Mouse (Mus musculus): ENCODE measurements around the gene Tbxas1. TPM values are rescaled to one million over a fixed set of nuclear protein-coding genes. Genes with fewer than 3 reads are reported as not detected.
A peak's percentile ranks its signal among the peaks of the same experiment; 100 is the strongest.

Gene Tbxas1
- polyA plus RNA-seq, 1 experiment from 2014 or later, result 1.8 TPM

- 76% methylated on average over 1 of the region's 1 CpGs for WGBS
Observed at GRCm38 (mm10) chr6:38840780-38841179, 34.4 kb upstream of the Tbxas1 start.

DNA sequence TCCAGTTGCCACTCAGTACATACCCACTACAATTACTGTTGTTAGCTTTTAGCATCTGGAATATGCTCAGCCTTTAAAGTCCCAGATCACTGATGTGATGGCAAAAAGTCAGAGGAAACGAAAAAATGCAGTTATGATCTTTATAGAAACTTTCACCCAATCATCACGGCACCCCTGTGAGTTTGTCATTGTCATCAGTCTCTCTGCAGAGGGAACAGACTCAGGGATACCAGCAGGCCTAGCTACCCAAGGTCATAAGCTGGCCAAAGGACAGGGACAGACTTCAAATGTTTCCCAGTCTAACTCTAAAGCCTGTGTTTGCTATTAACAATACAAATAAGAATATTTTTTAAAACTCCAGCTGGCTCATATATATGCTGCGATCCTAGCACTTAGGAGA is 33.7 kb upstream of the Tbxas1 start:
- no peak overlapping the region for H3K4me3 ChIP-seq
- no peak for ATAC-seq (replicated peaks)
- H3K9ac ChIP-seq (replicated peaks), result no peak overlapping the region
- no peak overlapping the region for H3K4me2 ChIP-seq (replicated peaks)
- no peak overlapping the region for H3K27ac ChIP-seq (replicated peaks)
- H3K27me3 ChIP-seq, result no peaks in the 10 kb centered on the region
- H3K9me3 ChIP-seq, result no peaks in the 10 kb centered on the region
- WGBS, result 89% methylated on average over 3 of the region's 3 CpGs
- peaks cover 30% of the 10 kb centered on the region for H3K4me1 ChIP-seq
- no peaks in the 10 kb centered on the region for H3K36me3 ChIP-seq

More at GRCm38 (mm10) chr6:38840780-38841179, 34.4 kb upstream of the Tbxas1 start:
- no peak overlapping the region for H3K4me2 ChIP-seq (replicated peaks)
- 0 out of 2 replicates have a peak overlapping the region, but pooled peaks have one; percentile 25 for H3K27ac ChIP-seq (replicated peaks)
- H3K36me3 ChIP-seq, result no peaks in the 10 kb centered on the region
- no peaks in the 10 kb centered on the region for H3K9me3 ChIP-seq
- no peak overlapping the region for H3K9ac ChIP-seq (replicated peaks)
- H3K4me1 ChIP-seq, result peaks cover 23% of the 10 kb centered on the region
- no peak for ATAC-seq (replicated peaks)
- H3K27me3 ChIP-seq, result no peaks in the 10 kb centered on the region
- H3K4me3 ChIP-seq, result no peak overlapping the region

DNA sequence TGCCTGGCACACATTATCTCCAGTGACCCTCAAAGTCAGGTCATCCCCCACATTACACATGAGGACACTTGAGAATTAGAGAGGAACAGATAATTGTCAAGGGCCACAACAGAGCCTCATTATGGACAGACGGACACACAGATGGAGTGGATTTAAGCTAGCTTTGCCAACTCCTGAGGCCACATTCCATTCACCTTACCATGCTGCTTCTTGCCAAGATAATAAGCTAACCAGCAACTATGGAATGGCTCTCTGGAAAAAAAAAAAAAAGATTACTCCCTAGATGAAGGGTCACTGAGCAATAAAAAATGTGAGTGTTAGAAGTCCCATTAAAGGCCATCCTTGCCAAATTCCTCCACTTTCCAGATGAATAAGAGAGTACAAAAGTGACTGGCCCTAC is 30.1 kb upstream of the Tbxas1 start:
- Histone ChIP-seq H3K27me3 (no peaks in the 10 kb centered on the region), H3K4me2 (replicated peaks) (no peak overlapping the region), H3K4me1 (peaks cover 58% of the 10 kb centered on the region), H3K9me3 (no peaks in the 10 kb centered on the region), H3K27ac (replicated peaks) (no peak overlapping the region), H3K9ac (replicated peaks) (no peak overlapping the region), H3K36me3 (no peaks in the 10 kb centered on the region), H3K4me3 (no peak overlapping the region)
- no peak for ATAC-seq (replicated peaks)
- 51% methylated on average over 1 of the region's 1 CpGs for WGBS

GRCm38 (mm10) chr6:38845876-38846275 is 29.3 kb upstream of the Tbxas1 start:
- Histone ChIP-seq H3K9me3 (no peaks in the 10 kb centered on the region), H3K27ac (replicated peaks) (peak overlapping the region; percentile 6; the same call in 1 of the 2 replicates), H3K36me3 (no peaks in the 10 kb centered on the region), H3K4me3 (no peak overlapping the region), H3K9ac (replicated peaks) (no peak overlapping the region), H3K27me3 (no peaks in the 10 kb centered on the region), H3K4me2 (replicated peaks) (no peak overlapping the region), H3K4me1 (peaks cover 50% of the 10 kb centered on the region)
- no peak for ATAC-seq (replicated peaks)
- 45% methylated on average over 5 of the region's 5 CpGs for WGBS

DNA sequence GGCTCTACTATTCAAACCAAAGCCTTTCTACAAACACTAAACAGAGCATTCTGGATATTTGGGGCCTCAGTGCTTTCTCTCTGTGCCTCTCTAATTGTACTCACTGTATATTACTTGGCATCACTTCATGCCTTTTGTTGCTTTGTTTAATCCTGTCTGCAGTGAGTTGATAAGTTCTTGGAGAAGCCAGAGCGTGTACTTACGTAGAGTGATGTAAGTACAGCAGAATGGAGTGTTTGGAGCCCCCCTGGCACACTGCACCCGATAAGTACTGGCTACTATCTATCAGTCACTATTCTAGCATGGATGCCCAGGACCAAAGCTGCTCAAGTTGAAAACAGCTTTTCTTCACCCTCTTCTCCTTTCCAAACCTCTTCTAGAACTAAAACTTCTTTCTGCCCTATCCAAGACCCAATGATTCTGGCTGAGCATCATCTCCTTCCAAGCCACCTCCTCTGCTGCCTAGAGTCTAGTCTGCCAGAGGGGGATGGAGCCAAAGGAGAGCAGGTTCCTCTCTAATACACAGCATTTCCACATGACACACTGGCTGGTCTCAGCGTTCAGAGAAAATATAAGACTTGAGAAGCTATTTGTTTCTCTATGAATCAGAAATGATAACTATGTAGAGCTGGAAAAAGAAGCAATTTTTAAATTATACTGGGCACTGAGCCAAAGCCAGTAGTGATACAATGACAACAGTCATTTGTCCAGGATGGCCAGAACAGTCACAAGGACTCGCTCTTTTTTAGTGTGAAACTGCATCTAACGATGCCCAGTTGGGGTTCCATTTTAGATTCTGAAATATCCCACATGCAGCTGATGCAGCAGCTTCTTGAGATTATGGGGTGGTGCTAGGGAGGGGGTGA is 28.6 kb upstream of the Tbxas1 start:
- no peaks in the 10 kb centered on the region for H3K27me3 ChIP-seq
- peak overlapping the region; percentile 6; the same call in 1 of the 2 replicates for H3K27ac ChIP-seq (replicated peaks)
- no peak overlapping the region for H3K4me3 ChIP-seq
- ATAC-seq (replicated peaks), result 0 out of 2 replicates have a peak, but pooled peaks have one; percentile 39
- peaks cover 48% of the 10 kb centered on the region for H3K4me1 ChIP-seq
- H3K4me2 ChIP-seq (replicated peaks), result no peak overlapping the region
- no peak overlapping the region for H3K9ac ChIP-seq (replicated peaks)
- WGBS, result 35% methylated on average over 6 of the region's 6 CpGs
- no peaks in the 10 kb centered on the region for H3K36me3 ChIP-seq
- no peaks in the 10 kb centered on the region for H3K9me3 ChIP-seq

DNA sequence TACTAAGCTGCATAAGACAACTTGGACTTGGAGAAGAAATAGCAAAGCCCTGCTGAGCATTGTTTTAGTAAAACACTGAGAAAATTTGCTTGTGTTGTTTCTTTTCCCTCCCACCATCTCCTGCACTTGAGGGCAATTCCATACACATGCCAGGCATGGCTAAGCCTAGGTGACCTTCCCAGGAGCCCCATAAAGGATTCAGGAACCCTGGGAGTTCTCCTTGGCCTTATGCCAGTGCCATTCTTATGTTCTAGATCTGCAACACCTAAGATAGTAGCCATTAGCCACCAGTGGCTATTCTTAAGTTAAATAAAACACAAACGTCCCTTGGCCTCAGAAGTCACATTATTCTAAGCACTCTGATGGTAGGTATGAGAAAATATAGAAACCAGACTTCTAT is 27.8 kb upstream of the Tbxas1 start:
- WGBS, result 59% methylated on average over 1 of the region's 1 CpGs
- Histone ChIP-seq H3K27me3 (no peaks in the 10 kb centered on the region), H3K36me3 (no peaks in the 10 kb centered on the region), H3K27ac (replicated peaks) (no peak overlapping the region), H3K4me2 (replicated peaks) (no peak overlapping the region), H3K4me1 (peaks cover 57% of the 10 kb centered on the region), H3K9me3 (no peaks in the 10 kb centered on the region), H3K4me3 (no peak overlapping the region), H3K9ac (replicated peaks) (no peak overlapping the region)
- no peak for ATAC-seq (replicated peaks)

DNA sequence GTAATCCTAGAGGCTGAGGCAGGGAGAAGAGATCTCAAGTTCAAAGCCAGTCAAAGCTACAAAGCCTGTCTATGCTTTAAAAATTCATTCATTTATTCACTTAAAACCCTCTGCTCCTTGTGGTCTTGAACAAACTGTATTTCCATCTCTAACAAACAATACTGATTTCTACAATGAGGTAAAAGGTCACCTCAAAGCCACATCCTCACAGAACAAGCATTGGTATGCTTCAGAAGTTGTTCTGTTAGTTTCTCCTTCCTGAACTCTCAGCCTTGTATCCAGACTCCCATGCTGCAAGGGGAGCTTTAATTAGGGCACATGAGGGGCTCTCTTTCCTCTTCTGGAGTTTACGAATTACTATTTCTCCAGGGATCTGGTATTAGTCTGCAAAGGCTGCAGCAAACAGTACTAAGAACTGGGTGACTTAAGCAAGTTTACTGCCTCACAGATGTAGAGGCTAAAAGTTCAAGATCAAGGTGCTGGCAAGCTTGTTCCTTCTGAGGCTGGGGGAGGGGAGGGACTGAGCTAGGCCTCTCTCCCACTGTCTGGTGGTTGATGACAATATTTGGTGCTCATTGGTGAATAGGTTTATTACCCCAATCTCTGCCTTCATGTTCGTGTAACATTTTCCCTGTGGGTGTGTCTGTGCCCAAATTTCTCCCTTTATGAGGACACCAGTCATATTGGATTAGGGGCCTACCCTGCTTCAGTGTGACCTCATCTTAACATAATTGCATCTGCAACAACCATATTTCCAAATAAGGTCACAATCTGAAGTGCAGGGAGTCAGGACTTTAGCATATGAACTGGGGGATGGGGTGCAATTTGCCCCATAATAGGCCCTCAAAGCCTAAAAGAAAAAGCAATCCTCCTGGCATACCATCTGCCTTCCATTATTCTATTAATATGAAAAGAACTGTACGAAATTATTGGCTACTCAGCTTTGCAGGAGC is 27.0 kb upstream of the Tbxas1 start:
- Histone ChIP-seq H3K4me2 (replicated peaks) (no peak overlapping the region), H3K9me3 (no peaks in the 10 kb centered on the region), H3K27me3 (no peaks in the 10 kb centered on the region), H3K9ac (replicated peaks) (no peak overlapping the region), H3K27ac (replicated peaks) (no peak overlapping the region), H3K4me3 (no peak overlapping the region), H3K4me1 (peaks cover 59% of the 10 kb centered on the region), H3K36me3 (no peaks in the 10 kb centered on the region)
- 43% methylated on average over 3 of the region's 3 CpGs for WGBS
- ATAC-seq (replicated peaks), result no peak

DNA sequence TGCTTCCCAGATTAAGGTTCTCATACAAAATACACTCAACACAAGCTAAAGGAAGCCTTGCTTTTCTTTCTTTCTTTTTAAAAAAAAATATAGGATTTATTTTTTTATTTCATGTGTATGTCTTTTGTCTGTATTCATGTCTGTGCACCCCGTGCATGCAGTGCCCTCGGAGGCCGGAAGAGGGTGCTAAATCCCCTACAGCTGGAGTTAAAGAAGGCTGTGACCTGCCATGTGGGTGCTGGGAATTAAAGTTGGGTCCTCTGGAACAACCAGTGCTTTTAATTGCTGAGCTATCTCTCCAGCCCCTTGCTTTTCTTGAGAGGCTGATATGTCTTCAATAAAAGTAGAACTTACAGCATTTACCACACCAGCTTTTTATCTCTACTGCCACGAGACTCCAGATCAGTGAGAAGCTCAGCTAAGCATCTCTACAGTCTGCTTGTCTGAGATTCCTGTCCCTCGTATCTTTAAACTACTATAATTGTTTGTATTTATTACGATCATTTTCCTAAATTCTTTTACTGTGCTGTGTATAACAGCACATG is 24.4 kb upstream of the Tbxas1 start:
- Histone ChIP-seq H3K9ac (replicated peaks) (no peak overlapping the region), H3K36me3 (no peaks in the 10 kb centered on the region), H3K27ac (replicated peaks) (no peak overlapping the region), H3K4me3 (no peak overlapping the region), H3K27me3 (no peaks in the 10 kb centered on the region), H3K4me2 (replicated peaks) (no peak overlapping the region), H3K9me3 (no peaks in the 10 kb centered on the region), H3K4me1 (peaks cover 63% of the 10 kb centered on the region)
- ATAC-seq (replicated peaks), result no peak
- 92% methylated on average over 6 of the region's 6 CpGs for WGBS

DNA sequence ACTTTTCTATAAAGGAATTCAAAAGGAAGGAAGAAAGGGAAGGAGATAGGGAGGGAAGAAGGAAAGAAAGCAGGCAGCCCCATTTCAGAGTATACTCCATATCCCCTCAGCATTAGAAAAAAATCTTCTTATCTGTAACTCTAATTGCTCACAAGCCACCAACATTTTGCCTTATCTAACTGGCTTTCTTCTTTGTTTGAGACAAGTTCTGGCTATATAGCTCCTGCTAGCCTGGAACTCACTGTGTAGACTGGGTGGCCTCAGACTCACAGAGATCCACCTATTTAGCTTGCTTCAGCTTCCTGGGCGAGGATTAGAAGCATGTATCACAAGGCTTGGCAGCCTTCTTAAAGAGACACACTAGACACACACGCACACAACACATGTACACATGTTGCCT is 23.5 kb upstream of the Tbxas1 start:
- Histone ChIP-seq H3K27me3 (no peaks in the 10 kb centered on the region), H3K36me3 (no peaks in the 10 kb centered on the region), H3K4me1 (peaks cover 54% of the 10 kb centered on the region), H3K9me3 (no peaks in the 10 kb centered on the region), H3K4me3 (no peak overlapping the region), H3K27ac (replicated peaks) (no peak overlapping the region), H3K9ac (replicated peaks) (no peak overlapping the region), H3K4me2 (replicated peaks) (no peak overlapping the region)
- WGBS, result 70% methylated on average over 2 of the region's 2 CpGs
- ATAC-seq (replicated peaks), result no peak

DNA sequence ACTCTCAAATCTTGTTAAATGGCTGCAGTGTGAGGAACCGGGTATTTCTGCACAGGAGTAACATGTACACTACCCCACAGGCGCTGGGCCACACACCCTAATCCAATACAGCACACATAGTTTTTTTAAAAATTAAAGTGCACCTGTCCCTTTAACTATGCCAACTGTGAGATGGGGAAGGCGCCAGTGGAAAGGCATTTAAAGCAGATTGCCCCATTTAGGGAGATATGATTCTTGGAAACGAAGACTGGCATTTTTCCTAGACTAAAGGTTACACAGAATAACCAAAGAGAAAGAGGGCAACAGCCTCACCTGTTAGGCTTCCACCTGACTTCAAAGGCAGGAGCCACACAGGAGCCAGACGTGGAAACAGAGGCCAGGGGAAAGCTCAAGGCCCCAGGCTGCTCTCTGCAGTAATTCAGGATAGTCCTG is 21.6 kb upstream of the Tbxas1 start:
- Histone ChIP-seq H3K4me1 (peaks cover 35% of the 10 kb centered on the region), H3K27ac (replicated peaks) (peak overlapping the region; percentile 46), H3K27me3 (no peaks in the 10 kb centered on the region), H3K4me3 (no peak overlapping the region), H3K4me2 (replicated peaks) (no peak overlapping the region), H3K9me3 (no peaks in the 10 kb centered on the region), H3K9ac (replicated peaks) (no peak overlapping the region), H3K36me3 (no peaks in the 10 kb centered on the region)
- 59% methylated on average over 5 of the region's 5 CpGs for WGBS
- no peak for ATAC-seq (replicated peaks)

- 97% methylated on average over 1 of the region's 1 CpGs for WGBS
Observed at GRCm38 (mm10) chr6:38859819-38860218, 15.4 kb upstream of the Tbxas1 start.

GRCm38 (mm10) chr6:38860301-38860700 is 14.9 kb upstream of the Tbxas1 start:
- H3K27ac ChIP-seq (replicated peaks), result no peak overlapping the region
- ATAC-seq (replicated peaks), result no peak
- no peak overlapping the region for H3K9ac ChIP-seq (replicated peaks)
- H3K4me2 ChIP-seq (replicated peaks), result no peak overlapping the region
- H3K4me3 ChIP-seq, result no peak overlapping the region
- H3K9me3 ChIP-seq, result no peaks in the 10 kb centered on the region
- no peaks in the 10 kb centered on the region for H3K4me1 ChIP-seq
- no peaks in the 10 kb centered on the region for H3K36me3 ChIP-seq
- no peaks in the 10 kb centered on the region for H3K27me3 ChIP-seq
- 86% methylated on average over 2 of the region's 2 CpGs for WGBS

More at GRCm38 (mm10) chr6:38859819-38860218, 15.4 kb upstream of the Tbxas1 start:
- H3K4me3 ChIP-seq, result no peak overlapping the region
- H3K9me3 ChIP-seq, result no peaks in the 10 kb centered on the region
- H3K9ac ChIP-seq (replicated peaks), result no peak overlapping the region
- no peaks in the 10 kb centered on the region for H3K36me3 ChIP-seq
- no peak overlapping the region for H3K4me2 ChIP-seq (replicated peaks)
- H3K4me1 ChIP-seq, result no peaks in the 10 kb centered on the region
- no peak overlapping the region for H3K27ac ChIP-seq (replicated peaks)
- H3K27me3 ChIP-seq, result no peaks in the 10 kb centered on the region
- no peak for ATAC-seq (replicated peaks)

Data from forebrain, embryonic 15.5 days (tissue).